Mouse (Mus musculus): Measurements from ENCODE around the gene Gm20929. TPM values are rescaled to one million over a fixed set of nuclear protein-coding genes. Genes with fewer than 3 reads are reported as not detected.

Gm20929 gene
- polyA plus RNA-seq (2021; fragmentation: Nextera tagmentation) = not detected in 2 replicates
- long read RNA-seq, experiment 1 = 0 reads
- long read RNA-seq, experiment 2 = 0 reads

GRCm38 (mm10) chrY:53843649-53844048 is at the start of gene Gm20929:
Gene Gm20929, plus strand, starts transcription at chrY:53843949.

Data from layer of hippocampus, adult 6 months (tissue).